8 mouse cellular contexts compared by ENCODE assay signal in genomic region chrX:12466897-12467296, GRCm38 (mm10).
DNase-seq lines count a peak whose midpoint lies in the region; ATAC-seq lines count a peak whose summit lies in the region.

No protein-coding gene starts in this region.

- peak overlapping the region; percentile 69 for H3K27ac ChIP-seq in lung, embryonic 15.5 days
- H3K27ac ChIP-seq in hindbrain, embryonic 15.5 days (replicated peaks): peak overlapping the region; percentile 45; the same call in 1 of the 2 replicates
- H3K27ac ChIP-seq in liver, embryonic 12.5 days: peak overlapping the region; percentile 56

- peaks cover 19% of the 10 kb centered on the region for H3K4me1 ChIP-seq in lung, embryonic 15.5 days
- peaks cover 16% of the 10 kb centered on the region for H3K4me1 ChIP-seq in hindbrain, embryonic 15.5 days (replicated peaks)
- 0 out of 2 replicates have a peak, but pooled peaks cover 8% of the 10 kb centered on the region for H3K4me1 ChIP-seq in liver, embryonic 12.5 days

- H3K9ac ChIP-seq in lung, embryonic 15.5 days: no peak overlapping the region
- H3K9ac ChIP-seq in hindbrain, embryonic 15.5 days: no peak overlapping the region
- no peak overlapping the region for H3K9ac ChIP-seq in liver, embryonic 12.5 days

- DNase-seq in lung, postnatal 14 days: no peak
- peak; percentile 32 for DNase-seq in yolk sac, embryonic 10.5 days (ENCODE audit: low spot score)
- DNase-seq in urinary bladder, postnatal 10 days (ENCODE audit: low spot score): no peak
- DNase-seq in urinary bladder, adult 18-20 months (ENCODE audit: low spot score in 2 of 2): no peak
- no peak for DNase-seq in adrenal gland, postnatal 36 days

- H3K9me3 ChIP-seq in lung, embryonic 15.5 days: no peaks in the 10 kb centered on the region
- no peaks in the 10 kb centered on the region for H3K9me3 ChIP-seq in hindbrain, embryonic 15.5 days
- H3K9me3 ChIP-seq in liver, embryonic 12.5 days (replicated peaks): no peaks in the 10 kb centered on the region

- no peak overlapping the region; the same call in 1 of the 2 replicates for H3K4me2 ChIP-seq in lung, embryonic 15.5 days
- no peak overlapping the region for H3K4me2 ChIP-seq in hindbrain, embryonic 15.5 days
- no peak overlapping the region for H3K4me2 ChIP-seq in liver, embryonic 12.5 days

- no peak overlapping the region for H3K4me3 ChIP-seq in lung, embryonic 15.5 days
- H3K4me3 ChIP-seq in hindbrain, embryonic 15.5 days: no peak overlapping the region
- H3K4me3 ChIP-seq in liver, embryonic 12.5 days: no peak overlapping the region

- 28% methylated on average over 6 of the region's 6 CpGs for whole genome bisulfite sequencing in lung, embryonic 15.5 days
- WGBS in hindbrain, embryonic 15.5 days: 17% methylated on average over 6 of the region's 6 CpGs
- WGBS in liver, embryonic 12.5 days (ENCODE audit: insufficient replicate concordance): 35% methylated on average over 6 of the region's 6 CpGs

- no peak for ATAC-seq in lung, embryonic 15.5 days (ENCODE audit: borderline replicate concordance, extremely low read depth, low FRiP score, low TSS enrichment)
- peak; percentile 33; the same call in 1 of the 2 replicates for ATAC-seq in hindbrain, embryonic 15.5 days (ENCODE audit: low FRiP score, low read depth)
- peak; percentile 62 for ATAC-seq in liver, embryonic 12.5 days

- no peaks in the 10 kb centered on the region for H3K36me3 ChIP-seq in lung, embryonic 15.5 days
- no peaks in the 10 kb centered on the region for H3K36me3 ChIP-seq in hindbrain, embryonic 15.5 days
- H3K36me3 ChIP-seq in liver, embryonic 12.5 days: no peaks in the 10 kb centered on the region

- no peaks in the 10 kb centered on the region; the same call in 1 of the 2 replicates for H3K27me3 ChIP-seq in lung, embryonic 15.5 days
- H3K27me3 ChIP-seq in hindbrain, embryonic 15.5 days: no peaks in the 10 kb centered on the region
- H3K27me3 ChIP-seq in liver, embryonic 12.5 days (replicated peaks): no peaks in the 10 kb centered on the region
